Mouse (Mus musculus) heart, adult 2 months (tissue): Measurements from ENCODE around the gene Gm45837.

Experiments
- CTCF ChIP-seq: fragments of 200-600 bp; IDR thresholded peaks from 2 replicates; pipeline ENCODE4 v1.8.1; 2022; ENCODE audit warnings: antibody characterized with exemption, mild to moderate bottlenecking, moderate library complexity
- POLR2A ChIP-seq: fragments of 200-500 bp; IDR thresholded peaks from 2 replicates; pipeline ENCODE4 v1.6.1; 2011; ENCODE audit warnings: mild to moderate bottlenecking, low read depth, low read length, control low read depth; ENCODE audit not compliant: insufficient read depth

- TF ChIP-seq CTCF = no peak
- TF ChIP-seq POLR2A = no peak
These were observed 13.5 kb upstream of the Gm45837 start for GRCm38 (mm10) chr7:101397175-101397574.
